Mouse (Mus musculus) retina, postnatal 7 days (tissue): ENCODE measurements around the gene Gm4707.
"Not testable (repeated sequence)": the region's sequence is repeated elsewhere in the genome, so short reads cannot be mapped to it uniquely, and the experiment has no call there.

ENCODE experiments used
- DNase-seq: peaks from one replicate; pipeline ENCODE4 v3.0.0-alpha.2; 2012; ENCODE audit warnings: low read depth, low spot score

The Gm4707 gene

DNA sequence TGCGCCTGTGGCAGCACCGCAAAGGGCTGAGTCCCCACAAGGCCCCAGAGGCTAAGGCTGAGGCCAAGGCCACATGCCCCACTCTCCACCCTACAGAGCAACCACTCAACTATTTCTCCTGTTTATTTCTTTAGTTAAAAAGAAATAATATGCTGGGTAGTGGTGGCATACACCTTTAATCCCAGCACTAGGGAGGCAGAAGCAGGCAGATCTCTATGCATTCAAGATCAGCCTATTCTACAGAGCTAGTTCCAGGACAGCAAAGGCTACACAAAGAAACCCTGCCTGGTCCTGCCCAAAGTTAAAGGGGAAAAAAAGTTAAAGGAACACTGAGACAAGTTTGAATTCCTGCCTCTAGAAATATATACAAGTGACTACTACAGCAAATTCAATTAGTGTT is at the start of gene Gm4707:
Gene Gm4707, minus strand, starts transcription at position 101 of the 400 bp plus-strand sequence.
- DNase-seq: no peak

DNA sequence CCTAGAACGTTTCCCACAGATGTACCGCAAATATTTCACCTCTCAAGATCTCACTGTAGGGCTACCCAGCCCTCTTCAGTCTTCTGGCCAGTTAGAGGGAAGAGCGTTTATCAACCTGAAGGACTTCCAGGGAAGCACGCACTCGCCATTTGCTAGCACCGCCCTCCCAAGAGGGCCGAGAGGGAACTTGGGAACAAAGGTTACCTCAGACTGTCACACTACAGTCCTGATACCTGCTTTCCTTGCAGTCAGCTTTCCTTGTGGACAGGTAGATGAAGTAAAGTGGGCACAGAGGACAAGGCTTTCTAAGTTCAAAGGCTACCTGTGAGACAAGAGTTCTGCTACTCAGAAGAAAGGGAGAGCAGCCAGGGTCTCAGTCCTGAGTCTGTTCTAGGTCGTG is 47.1 kb upstream of the Gm4707 start:
- no peak for DNase-seq

DNA sequence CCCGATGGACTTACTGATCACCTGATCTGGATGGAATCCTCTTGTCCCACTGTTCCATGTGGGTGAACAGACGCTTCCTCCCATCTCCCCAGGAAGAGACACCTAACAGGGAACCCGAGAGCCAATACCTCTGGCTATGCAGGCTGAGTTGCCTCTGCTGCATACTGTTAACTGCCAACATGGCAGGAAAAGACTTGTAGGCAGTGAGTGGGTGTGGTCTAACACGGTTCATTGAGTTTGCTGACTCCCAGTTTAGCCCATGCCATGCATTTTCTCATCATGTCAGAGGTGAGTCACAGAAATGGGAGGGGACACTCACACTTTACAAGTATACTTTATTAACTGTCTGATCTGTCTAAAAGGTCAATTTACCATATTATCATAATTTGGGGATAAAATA is 36.1 kb upstream of the Gm4707 start:
- DNase-seq: no peak

DNA sequence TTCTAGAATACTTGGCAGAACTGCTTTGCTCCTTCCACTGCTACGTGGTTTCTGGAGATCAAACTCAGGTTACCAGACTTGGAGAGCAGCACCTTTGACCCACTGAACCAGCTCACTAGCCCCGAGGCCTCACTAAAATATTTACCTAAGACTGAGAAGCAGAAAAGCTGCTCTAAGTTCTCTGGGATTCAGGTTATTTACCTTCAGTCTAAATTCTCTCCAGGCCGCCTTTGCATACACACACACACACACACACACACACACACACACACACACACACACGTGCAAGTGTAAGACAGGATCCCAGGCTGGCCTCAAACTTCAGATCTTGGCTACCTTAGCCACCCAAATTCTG is 31.6 kb upstream of the Gm4707 start:
- no peak for DNase-seq

DNA sequence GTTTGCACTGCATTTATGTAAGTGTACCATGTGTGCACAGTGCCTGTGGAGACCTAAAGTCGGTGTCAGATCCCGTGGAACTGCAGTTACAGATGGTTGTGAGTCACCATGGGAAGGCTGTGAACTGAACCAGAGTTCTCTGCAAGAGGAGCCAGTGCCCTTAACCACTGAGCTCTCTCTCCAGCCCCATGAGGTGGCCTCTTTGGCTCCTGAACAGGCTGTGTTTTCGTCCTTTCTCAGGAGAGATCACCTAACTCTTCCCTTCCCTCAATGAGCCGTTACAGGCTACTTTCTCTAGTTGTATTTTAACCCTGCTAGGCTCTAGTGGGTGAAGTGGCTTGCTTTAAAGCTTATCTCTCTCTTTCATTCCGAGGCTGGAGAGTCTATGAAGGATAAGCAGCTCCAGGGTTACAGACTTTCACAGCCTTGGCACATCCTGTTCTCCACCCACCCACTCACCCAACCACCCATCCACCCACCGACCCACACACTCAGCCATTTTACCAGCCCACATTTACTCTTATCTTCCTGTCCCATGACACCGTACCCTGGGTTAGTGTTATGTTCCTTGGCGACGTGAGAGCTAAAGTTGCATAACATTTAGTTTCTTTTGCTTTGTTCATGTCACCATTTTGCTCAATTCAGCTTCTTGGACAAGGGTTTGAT is 31.1 kb upstream of the Gm4707 start:
- no peak for DNase-seq

DNA sequence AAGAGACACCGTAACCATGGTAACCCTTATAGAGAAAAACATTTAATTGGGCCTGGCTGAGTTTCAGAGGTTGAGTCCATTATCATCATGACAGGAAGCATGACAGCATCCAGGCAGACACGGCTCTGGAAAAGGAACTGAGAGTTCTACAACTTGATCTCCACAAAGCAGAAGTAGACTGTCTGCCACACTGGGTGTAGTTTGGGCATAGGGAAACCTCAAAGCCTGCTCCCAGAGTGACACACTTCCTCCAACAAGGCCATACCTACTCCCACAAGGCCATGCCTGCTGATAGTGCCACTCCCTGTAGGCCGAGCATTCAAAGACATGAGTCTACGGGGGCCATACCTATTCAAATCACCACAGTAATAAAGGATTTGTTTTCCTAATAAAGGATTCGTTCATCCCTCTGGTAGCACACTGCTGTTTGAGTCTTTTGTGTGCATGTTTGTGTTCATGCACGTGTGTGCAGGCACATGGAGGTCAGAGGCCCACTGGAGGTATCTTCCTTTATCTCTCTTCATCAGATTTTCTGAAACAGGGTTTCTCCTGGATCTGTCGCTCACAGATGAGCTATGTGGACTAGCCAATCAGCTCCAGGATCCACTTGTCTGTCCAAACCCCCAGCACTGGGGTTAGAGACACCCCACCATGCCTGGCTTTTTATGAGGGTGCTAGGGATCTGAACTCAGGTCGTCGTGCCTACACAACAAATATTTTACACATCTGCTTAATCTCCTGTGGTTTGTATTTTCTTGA is 30.2 kb upstream of the Gm4707 start:
- DNase-seq: no peak

DNA sequence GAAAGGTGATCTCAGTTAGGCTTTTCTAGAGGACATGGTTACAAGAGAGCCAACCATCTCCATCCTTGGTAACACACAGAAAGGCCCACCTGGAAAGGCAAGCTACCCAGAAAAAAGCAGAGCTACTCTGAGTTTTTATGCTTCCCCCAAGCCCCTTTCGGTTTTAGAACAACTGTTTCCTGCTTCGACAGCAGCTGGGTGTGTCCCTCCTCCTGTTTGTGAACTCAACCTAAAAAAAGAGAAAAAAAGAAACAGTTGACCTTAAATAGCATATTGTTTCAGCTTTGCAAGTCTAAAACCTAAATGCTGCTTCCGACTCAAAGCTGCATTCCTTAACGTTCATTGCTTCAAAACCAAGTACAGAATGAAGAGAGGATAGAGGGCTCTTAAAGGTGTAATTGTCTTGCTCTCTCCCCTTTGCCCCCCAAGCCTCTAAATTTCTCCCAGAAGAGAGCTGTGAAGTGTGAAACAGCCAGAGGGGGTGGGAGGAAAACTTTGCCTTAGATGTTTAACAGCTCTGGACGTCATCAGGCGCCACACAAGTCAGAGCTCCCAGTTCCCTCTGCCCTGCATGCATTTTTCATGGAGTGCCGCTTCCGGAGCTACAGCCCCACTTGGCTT is 26.6 kb upstream of the Gm4707 start:
- DNase-seq: no peak

DNA sequence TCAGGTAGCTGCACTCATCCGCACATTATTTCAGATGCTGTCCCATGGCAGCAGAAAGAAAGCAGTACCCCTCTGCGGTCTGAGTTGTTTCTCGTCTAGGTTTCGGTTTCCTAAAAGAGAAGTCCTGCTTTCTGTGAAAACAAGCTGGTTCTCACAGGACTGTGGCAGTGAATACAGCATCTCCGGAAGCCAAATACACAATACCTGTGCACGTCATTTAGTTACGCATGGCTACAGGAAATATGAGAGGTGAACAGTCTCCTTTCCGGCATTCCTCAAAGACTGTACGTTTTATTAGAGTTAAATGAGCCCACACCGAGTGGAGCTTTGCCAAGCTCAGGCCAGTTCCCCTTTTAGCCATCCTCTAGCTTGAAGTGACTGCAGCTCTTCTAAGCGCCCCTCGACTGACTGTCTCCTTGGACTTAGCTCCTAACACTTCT is 26.1 kb upstream of the Gm4707 start:
- DNase-seq: no peak

DNA sequence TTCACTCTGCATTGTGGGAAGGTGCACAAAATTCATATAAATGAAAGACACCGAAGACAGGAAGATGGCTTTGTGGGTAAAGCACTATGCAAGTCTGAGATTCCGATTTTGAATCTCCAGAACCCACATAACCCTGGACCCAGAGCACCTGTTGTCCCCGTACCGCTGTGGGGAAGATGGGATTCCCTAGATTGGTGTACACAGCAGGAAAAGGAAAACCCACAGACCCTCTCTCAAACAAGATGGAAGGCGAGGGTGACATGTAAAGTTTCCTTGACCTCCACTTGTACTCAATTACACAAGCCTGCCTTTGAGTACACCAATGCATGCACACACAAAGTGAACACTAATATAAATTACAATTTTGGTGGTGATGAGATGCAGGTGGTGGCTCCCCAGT is 25.0 kb upstream of the Gm4707 start:
- no peak for DNase-seq

DNA sequence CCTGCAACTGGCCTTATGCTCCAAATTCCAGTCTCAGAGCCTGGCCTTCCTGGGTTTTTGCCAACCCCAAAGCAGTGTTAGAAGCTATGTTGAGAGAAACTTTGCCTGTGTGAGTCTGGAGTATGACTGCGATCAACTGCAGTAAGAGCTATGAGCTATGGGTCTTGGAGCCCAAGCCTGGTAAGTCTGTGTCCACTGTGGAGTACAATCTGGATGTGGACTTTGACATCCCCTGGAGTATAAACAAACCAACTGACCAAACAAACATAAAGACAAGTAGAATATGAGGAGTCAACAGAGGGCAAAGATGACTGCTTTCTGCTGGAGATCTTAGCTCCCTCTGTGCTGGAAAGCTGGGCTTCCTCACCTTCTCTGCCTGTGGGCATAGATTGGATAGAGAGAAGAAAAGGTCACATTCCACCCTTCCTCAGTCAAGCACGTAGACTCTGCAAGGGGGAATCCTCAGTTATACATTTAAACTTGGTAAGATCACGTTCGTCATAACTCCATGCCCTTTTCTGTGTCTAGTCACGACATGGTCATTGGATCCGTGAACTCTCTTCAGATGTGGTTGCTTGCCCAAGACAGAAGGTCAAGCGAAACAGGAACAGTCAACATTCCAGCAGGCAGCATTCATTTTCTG is 23.8 kb upstream of the Gm4707 start:
- DNase-seq: no peak

DNA sequence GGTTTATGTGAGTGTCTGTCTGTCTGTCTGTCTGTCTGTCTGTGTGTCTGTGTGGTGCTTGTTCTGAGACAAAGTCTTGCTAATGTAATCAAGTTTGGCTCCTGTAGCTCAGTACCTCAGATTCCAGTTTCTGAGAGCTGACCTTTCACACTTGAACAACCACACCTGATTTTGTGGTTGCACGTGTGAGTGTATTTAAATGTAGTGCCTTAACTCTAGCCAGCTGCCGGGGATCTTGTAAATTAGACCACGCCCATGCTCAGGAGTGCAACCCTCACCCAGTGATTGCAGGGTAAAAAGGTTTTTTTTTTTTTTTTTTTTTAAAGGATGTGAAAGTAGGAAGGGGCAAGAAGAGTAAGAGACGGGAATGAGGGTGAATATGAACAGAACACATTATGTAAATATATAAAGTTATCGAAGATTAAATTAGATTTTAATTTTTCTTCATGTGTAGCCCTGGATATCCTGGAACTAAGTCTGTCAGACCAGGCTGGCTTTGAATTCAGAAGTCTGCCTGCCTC is 19.7 kb upstream of the Gm4707 start:
- no peak for DNase-seq

DNA sequence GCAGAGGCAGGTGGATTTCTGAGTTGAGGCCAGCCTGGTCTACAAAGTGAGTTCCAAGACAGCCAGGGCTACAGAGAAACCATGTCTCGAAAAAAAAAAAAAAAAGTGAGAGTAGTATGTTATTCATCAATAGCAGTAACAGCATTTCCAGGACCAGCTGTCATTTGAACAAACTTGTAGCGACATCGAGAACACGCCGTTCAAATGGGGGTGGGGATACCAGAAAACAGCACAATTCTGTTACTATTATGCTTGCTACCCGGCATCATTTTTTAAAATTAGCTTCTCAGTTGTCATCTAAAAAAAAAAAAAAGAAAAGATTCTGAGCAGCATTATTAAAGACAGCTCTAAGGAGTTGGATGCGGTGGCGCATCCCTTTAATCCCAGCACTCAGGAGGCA is 17.8 kb upstream of the Gm4707 start:
- DNase-seq: no peak

DNA sequence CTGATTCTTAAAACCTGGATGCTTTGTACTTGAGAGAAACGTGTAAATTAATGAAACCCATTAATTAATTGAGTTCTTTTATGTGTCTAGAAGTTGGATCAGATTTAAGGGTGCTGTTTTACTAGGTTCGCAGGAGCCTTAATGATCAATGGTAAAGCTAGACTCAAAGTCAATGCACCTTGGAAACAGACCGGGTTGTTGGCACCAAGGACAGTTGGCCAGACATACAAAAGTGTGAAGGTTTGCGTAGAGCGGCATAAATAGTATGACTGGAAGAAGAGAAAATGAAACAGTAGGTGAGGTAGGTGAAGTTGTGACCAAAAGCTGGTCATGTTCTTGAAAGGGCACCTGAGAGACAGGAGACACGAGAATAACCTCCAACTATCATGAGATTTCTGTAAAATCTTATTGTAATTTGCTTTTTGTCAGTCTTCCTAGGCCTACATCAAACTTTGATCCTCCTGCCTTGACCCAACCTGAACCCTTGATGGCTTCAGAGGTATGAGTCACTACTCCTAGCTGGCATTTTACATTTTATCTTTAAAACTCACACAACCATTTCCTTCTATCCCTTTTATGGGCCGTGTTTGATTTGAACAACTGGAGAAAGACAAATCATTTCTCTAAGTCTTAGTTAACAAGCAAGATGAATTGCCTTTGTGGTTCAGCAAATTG is 16.8 kb upstream of the Gm4707 start:
- DNase-seq: no peak

DNA sequence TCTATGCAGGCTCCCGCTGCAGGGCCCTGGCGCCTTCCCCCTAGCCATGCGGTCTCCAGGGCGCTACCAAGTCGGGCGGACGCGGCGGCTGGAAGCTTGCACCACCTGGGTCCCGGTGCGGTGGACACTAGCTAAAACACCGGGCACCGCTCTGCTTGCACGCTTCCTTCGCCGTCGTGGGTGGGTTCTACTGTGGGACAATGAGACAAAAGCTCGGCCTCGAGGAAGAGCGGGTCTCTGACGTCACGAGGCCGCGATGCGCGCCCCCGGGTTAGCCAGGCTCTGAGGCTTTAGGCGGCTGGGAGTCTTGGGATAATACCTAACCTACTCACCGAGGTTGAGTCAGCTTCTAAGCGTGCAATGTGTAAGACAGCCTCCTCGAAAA is 16.0 kb upstream of the Gm4707 start:
- no peak for DNase-seq

DNA sequence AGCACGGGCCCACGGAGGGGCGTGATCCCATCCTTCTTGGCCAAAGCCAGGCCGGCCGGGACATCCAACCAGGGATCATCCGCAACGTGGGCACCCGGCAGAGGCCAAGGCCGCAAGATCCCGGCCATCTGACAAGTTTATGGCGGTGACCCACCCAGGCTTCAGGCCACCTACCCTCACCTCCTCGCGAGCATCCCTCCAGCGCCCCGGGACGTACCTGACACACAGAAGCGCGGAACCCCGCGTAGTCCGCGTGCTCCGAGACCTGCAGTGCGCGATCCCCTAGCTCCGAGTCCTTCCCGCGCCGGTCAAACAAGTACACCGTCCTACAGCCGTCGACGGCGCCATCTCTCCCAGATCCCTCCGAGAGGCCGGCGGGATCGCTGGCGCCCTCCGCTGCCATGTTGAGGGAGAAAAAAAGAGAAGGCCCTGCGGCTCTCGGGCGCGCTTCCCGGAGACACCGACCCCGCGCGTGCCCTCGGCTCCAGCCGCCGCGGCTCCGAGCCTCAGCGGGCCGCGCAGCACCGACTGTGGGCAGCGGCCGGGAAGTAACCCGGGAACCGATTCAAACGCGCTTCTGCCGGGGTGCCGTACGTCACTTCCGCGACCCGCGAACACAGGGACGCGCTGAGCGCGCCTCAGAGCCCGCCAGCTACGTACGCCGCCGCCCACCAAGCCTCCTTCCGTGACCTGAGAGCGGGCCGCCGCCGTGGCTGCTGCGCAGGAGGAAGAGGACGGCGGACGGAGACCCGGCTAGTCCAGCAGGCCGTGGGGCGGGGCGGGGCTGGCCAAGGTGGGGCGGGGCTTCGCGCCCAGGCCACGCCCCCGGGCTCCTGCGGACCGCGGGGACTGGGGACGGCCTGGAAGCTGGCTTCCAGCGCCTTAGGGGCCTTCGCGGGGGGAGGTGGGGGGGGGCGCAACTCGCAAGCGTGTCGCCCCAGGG is 15.3 kb upstream of the Gm4707 start, which contains the start of gene Smchd1:
Gene Smchd1, minus strand, starts transcription at position 582 of the 943 bp plus-strand sequence.
- peak; percentile 87 for DNase-seq

DNA sequence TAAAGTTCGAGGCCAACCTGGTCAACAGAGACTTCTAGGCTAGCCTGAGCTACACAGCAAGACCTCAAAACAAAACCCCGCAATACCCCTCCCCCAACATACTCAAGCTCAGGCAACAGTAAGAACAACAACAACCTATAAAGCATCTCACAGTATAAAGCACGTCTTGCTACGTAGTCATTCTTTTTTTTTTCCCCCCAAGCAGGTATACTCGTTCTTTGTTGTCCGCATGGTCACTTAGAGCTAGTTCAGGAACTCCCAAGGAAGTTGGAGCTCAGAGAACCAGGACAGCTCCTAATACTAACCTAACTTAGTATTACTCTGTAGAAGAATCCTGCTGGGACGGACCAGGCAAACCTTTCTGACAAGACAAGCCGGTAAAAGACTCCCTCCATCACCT is 14.4 kb upstream of the Gm4707 start:
- no peak for DNase-seq

DNA sequence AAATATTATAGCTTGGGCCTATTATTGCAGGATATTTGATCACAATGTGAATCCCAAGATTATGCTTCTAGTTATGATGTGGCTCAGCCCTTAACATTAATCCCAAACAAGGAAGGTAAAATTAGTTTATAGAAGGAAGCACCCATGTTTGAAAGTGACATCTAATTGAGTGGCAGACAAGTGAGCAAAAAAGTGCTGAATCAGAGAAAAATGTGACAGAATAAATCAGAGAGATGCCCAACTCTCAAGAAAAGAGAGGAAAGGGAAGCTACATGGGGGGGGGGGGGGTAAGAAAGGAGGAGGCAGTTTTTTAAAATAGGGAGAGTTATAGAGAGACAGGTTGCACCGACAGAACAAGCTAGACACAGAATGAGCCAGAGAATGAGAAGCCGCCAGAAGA is 11.5 kb upstream of the Gm4707 start:
- no peak for DNase-seq

DNA sequence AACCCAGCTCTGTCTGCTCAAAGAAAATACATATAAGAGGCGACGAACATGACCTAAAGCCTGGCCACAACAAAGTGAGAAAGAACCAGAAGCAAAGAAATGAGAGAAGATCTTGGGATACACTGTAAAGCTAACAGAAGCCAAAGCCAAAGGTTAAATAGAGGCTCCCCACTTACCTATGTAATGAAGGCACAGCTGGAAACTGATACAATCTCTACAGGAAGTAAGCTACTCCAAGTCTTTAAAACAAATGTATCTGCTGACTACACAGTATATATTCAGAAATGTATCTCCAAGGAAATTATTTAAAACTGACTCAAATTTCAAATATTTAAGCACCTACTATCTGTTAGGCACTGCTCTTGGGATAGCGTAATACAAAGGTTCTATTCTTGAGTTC is 594 bp upstream of the Gm4707 start:
- DNase-seq: no peak

DNA sequence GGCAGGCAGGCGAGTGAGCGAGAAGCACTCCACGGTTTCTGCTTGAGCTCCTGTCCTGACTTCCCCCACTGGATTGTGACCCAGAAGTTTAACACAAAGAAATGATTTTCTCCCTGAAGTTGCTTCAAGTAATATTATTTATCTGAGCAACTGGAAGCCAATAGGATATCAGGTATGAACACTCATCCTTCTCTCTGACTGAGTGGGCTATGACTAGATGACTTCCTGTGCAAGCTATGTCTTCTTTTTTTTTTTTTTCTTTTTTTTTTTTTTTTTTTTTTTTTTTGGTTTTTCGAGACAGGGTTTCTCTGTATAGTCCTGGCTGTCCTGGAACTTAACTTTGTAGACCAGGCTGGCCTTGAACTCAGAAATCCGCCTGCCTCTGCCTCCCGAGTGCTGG is 2.4 kb downstream of the Gm4707 start:
- not testable (repeated sequence) for DNase-seq

DNA sequence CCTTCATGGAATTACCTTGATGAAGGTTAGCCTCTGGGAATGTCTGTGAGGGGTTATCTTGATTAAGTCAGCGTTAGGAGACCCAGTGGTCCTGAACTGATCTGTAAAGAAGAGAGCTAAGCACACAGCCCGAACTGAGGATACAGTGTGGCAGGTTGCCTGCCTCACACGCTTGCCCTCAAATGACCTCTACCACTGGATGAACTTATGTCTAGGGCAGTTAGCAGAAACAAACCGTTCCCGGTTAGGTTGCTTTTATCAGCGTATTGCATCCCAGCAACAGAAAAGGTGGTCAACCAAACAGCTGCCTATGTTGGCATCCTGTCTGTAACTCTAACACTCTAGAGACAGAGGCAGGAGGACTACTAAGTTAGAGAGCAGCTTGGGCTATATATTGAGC is 14.5 kb downstream of the Gm4707 start:
- DNase-seq: no peak

DNA sequence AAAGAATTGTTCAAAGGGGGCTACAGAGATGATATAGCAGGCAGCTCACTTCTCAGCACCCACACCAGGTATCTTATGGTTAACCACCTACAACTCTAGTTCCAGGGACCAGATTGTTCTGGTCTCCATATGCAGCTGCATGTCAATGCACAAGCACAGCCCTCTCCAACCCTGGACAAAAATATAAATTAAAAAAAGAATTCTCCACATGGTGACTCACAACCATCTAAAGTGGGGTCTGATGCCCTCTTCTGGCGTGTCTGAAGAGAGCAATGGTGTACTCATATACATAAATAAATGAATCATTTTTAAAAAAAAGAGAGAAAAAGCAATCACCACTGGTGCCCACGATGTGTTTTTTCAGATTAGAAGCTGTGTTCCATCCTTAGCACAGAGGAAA is 15.0 kb downstream of the Gm4707 start:
- DNase-seq: no peak
